Mouse (Mus musculus) adipose tissue, adult 10 weeks (tissue): ENCODE results near the gene Tdrd12. TPM values are rescaled to one million over a fixed set of nuclear protein-coding genes. Genes with fewer than 3 reads are reported as not detected.

Experiments
- polyA plus RNA-seq: library from polyadenylated mRNA; stranded (reverse); fragments of 350-450 nt; fragmentation: Illumina TruSeq; extraction: RNeasy Lipid Tissue Mini Kit (QIAGEN cat#74804); gene quantifications from one replicate; pipeline ENCODE4 v1.2.3, GENCODE M21; 2014; ENCODE audit warnings: low read depth, low replicate concordance

Tdrd12 gene
- 0.52 TPM for polyA plus RNA-seq

GRCm38 (mm10) chr7:35537562-35537961, at the start of gene Tdrd12:
Tdrd12 (minus strand) TSS chr7:35537745.

DNA sequence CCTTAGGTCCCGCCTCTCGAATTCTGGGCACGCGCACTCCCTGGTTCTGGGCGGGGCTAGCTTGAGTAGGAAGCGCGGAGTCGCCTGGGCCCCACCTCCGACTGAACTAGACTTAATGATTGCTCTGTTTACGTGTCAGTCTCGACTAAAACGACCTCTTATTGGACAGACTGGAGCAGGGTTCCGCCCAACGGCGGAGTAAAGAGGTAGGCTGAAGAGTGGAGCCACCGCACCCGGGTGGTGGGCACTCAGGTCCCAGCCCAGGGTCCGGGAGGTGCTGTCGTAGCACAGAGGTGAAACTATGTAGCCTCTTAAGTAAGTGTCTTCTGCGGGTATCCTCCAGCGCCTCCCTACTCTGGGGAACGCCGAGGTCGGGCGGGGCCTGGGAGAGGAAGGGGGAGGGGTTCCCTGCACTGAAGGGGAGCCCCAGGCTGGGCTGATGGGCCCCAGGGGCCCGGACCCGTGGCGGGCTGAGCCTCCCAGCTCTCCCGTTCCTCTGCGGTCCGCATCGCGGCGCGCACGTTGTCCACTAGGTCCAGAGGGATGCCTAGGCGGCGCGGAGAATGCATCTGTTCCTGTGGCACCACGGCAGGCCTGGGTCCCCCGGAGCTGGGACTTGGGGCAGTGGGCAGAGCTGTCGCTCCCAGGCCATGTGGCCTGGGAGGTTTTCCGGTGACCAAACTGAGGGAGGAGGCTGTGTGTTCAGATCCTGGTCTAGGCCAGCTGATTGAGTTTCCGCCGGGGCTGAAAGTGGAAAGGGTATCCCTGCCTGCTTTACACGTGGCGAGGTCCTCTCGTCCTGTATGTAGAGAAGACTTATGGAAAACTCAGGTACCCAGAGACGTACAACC, 48.7 kb upstream of the Tdrd12 start, which contains the start of gene Ankrd27:
Gene Ankrd27 (plus strand): TSS at position 190 of the 851 bp plus-strand sequence.

GRCm38 (mm10) chr7:35585191-35586054, 47.9 kb upstream of the Tdrd12 start, which contains the start of gene Rgs9bp:
Rgs9bp (minus strand) TSS chr7:35585582.

DNA sequence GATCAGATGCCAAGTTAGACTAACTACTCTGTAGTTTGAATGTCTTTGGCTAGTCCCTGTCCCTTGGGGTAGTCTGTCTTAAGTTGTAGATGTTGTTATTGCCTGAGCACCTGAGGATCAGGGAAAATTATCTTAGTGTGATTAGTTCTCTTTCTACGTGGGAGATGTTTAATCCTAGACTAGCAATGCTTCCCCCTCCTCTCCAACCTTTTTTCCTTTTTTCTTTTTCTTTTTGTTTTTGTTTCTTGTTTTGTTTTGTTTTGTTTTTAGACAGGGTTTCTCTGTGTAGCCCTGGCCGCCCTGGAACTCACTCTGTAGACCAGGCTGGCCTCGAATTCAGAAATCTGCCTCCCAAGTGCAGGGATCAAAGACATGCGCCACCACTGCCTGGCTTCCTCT, 18.7 kb upstream of the Tdrd12 start, which contains the start of gene Nudt19:
Gene Nudt19 (minus strand): TSS at position 100 of the 399 bp plus-strand sequence.

GRCm38 (mm10) chr7:35447996-35448846, 89.3 kb downstream of the Tdrd12 start, which contains the start of gene Slc7a9:
Slc7a9 (plus strand) TSS chr7:35448796.

Other genes starting within 250 kb of the Tdrd12 start
- gene Gpatch1, start 219.3 kb downstream of the Tdrd12 start, polyA plus RNA-seq: 10.5 TPM
- gene Rhpn2, start 203.6 kb downstream of the Tdrd12 start, polyA plus RNA-seq: 9.3 TPM
- 7.0 TPM for gene Faap24, start 140.9 kb downstream of the Tdrd12 start, polyA plus RNA-seq
- gene Cep89, start 140.7 kb downstream of the Tdrd12 start, polyA plus RNA-seq: 20.5 TPM
- 14.1 TPM for gene Slc7a9, start 88.9 kb downstream of the Tdrd12 start, polyA plus RNA-seq
- gene Nudt19, start 18.6 kb upstream of the Tdrd12 start, polyA plus RNA-seq: 53.3 TPM
- 0.19 TPM for gene Rgs9bp, start 47.8 kb upstream of the Tdrd12 start, polyA plus RNA-seq
- 28.3 TPM for gene Ankrd27, start 48.5 kb upstream of the Tdrd12 start, polyA plus RNA-seq
- 128 TPM for gene Pdcd5, start 109.8 kb upstream of the Tdrd12 start, polyA plus RNA-seq
- 6.4 TPM for gene Dpy19l3, start 216.7 kb upstream of the Tdrd12 start, polyA plus RNA-seq